Mouse (Mus musculus) ES-Bruce4 (cell line): ENCODE measurements at regions not wholly inside any gene's neighbourhood (a gene's known extent, or its start where the extent isn't known, plus 50 kb on each side); places are given as distances from the start of the nearest gene placed in this dataset.

Experiments used
- H3K27ac ChIP-seq: 2 replicates; pipeline ENCODE4 v1.5.1; 2012; ENCODE audit warnings: low read length, inconsistent platforms; ENCODE audit not compliant: insufficient read depth
- H3K27me3 ChIP-seq: 2 replicates; pipeline ENCODE4 v1.6.1; 2012; ENCODE audit warnings: mild to moderate bottlenecking, low read length, inconsistent platforms; ENCODE audit not compliant: control insufficient read depth, poor library complexity, insufficient read depth, severe bottlenecking
- H3K36me3 ChIP-seq: 2 replicates; pipeline ENCODE4 v1.6.1; 2012; ENCODE audit warnings: inconsistent platforms, mild to moderate bottlenecking, low read length, moderate library complexity; ENCODE audit not compliant: control insufficient read depth, poor library complexity, insufficient read depth, severe bottlenecking
- H3K4me1 ChIP-seq: one replicate; pipeline ENCODE4 v1.8.1; 2011; ENCODE audit warnings: low read length; ENCODE audit not compliant: control insufficient read depth, insufficient read depth
- H3K4me3 ChIP-seq: 2 replicates; pipeline ENCODE4 v1.5.1; 2011; ENCODE audit warnings: low read depth, mild to moderate bottlenecking, low read length
- H3K9ac ChIP-seq: 2 replicates; pipeline ENCODE4 v1.6.1; 2012; ENCODE audit warnings: low read depth, mild to moderate bottlenecking, inconsistent platforms; ENCODE audit not compliant: poor library complexity, severe bottlenecking
- H3K9me3 ChIP-seq: replicated peaks from 2 replicates; pipeline ENCODE4 v1.6.1; 2012; ENCODE audit warnings: mild to moderate bottlenecking, low read length, inconsistent platforms; ENCODE audit not compliant: control insufficient read depth, poor library complexity, insufficient read depth, severe bottlenecking
- CTCF ChIP-seq: IDR thresholded peaks from one replicate; pipeline ENCODE4 v1.8.1; 2011; ENCODE audit warnings: low read depth, low read length
- EP300 ChIP-seq: IDR thresholded peaks from 2 replicates; pipeline ENCODE4 v1.6.1; 2011; ENCODE audit warnings: low read depth, low read length; ENCODE audit not compliant: insufficient read depth
- POLR2A ChIP-seq: IDR thresholded peaks from one replicate; pipeline ENCODE4 v1.8.1; 2011; ENCODE audit warnings: low read length; ENCODE audit not compliant: insufficient read depth

GRCm38 (mm10) chr14:106550150-106550549 is 444.2 kb downstream of the Trim52 start:
- TF ChIP-seq CTCF: no peak
- no peak for TF ChIP-seq EP300
- no peak for TF ChIP-seq POLR2A
- Histone ChIP-seq H3K4me3 (no peak overlapping the region), H3K27ac (no peak overlapping the region), H3K36me3 (no peaks in the 10 kb centered on the region), H3K27me3 (no peaks in the 10 kb centered on the region), H3K9me3 (peaks cover 1% of the 10 kb centered on the region; the same call in 1 of the 2 replicates), H3K9ac (no peak overlapping the region), H3K4me1 (no peaks in the 10 kb centered on the region)

GRCm38 (mm10) chr14:106579281-106579680 is 473.3 kb downstream of the Trim52 start:
- TF ChIP-seq POLR2A (no peak), EP300 (no peak), CTCF (no peak)
- H3K27ac ChIP-seq: no peak overlapping the region
- no peaks in the 10 kb centered on the region for H3K27me3 ChIP-seq
- no peaks in the 10 kb centered on the region for H3K36me3 ChIP-seq
- H3K9me3 ChIP-seq: no peaks in the 10 kb centered on the region
- no peak overlapping the region for H3K9ac ChIP-seq
- no peak overlapping the region for H3K4me3 ChIP-seq
- no peaks in the 10 kb centered on the region for H3K4me1 ChIP-seq

GRCm38 (mm10) chr14:106581886-106582285 is 475.9 kb downstream of the Trim52 start:
- Histone ChIP-seq H3K9me3 (no peaks in the 10 kb centered on the region), H3K36me3 (no peaks in the 10 kb centered on the region), H3K4me3 (no peak overlapping the region), H3K27ac (no peak overlapping the region), H3K27me3 (no peaks in the 10 kb centered on the region), H3K4me1 (no peaks in the 10 kb centered on the region), H3K9ac (no peak overlapping the region)
- TF ChIP-seq EP300 (no peak), CTCF (no peak), POLR2A (no peak)

GRCm38 (mm10) chr14:106593352-106593751 is 487.4 kb downstream of the Trim52 start:
- TF ChIP-seq CTCF: no peak
- TF ChIP-seq POLR2A: no peak
- no peak for TF ChIP-seq EP300
- Histone ChIP-seq H3K27me3 (no peaks in the 10 kb centered on the region), H3K9ac (no peak overlapping the region), H3K36me3 (no peaks in the 10 kb centered on the region), H3K4me3 (no peak overlapping the region), H3K9me3 (no peaks in the 10 kb centered on the region), H3K27ac (no peak overlapping the region), H3K4me1 (no peaks in the 10 kb centered on the region)

GRCm38 (mm10) chr14:106593980-106594379 is 488.0 kb downstream of the Trim52 start:
- Histone ChIP-seq H3K27me3 (no peaks in the 10 kb centered on the region), H3K9me3 (no peaks in the 10 kb centered on the region), H3K9ac (no peak overlapping the region), H3K36me3 (no peaks in the 10 kb centered on the region), H3K4me1 (no peaks in the 10 kb centered on the region), H3K27ac (no peak overlapping the region), H3K4me3 (no peak overlapping the region)
- no peak for TF ChIP-seq EP300
- no peak for TF ChIP-seq POLR2A
- no peak for TF ChIP-seq CTCF

- no peaks in the 10 kb centered on the region for H3K36me3 ChIP-seq
- H3K27me3 ChIP-seq: no peaks in the 10 kb centered on the region
- H3K9me3 ChIP-seq: no peaks in the 10 kb centered on the region
Observed at GRCm38 (mm10) chr14:106607041-106607440, 501.0 kb downstream of the Trim52 start.

More at GRCm38 (mm10) chr14:106607041-106607440, 501.0 kb downstream of the Trim52 start:
- TF ChIP-seq CTCF (peak; percentile 29), POLR2A (no peak), EP300 (no peak)
- Histone ChIP-seq H3K4me1 (no peaks in the 10 kb centered on the region), H3K27ac (no peak overlapping the region), H3K9ac (no peak overlapping the region), H3K4me3 (no peak overlapping the region)
